Comparison of ENCODE assay signal across 15 mouse cellular contexts in genomic region chr11:69955618-69956017, GRCm38 (mm10). TPM values are rescaled to one million over a fixed set of nuclear protein-coding genes. Genes with fewer than 3 reads are reported as not detected.
"Had no signal": no experiment of that assay in that cellular context is flagged by ENCODE, and none has a peak within 500 bp of the region (broad histone marks: within the 10 kb centered on the region; RNA-seq: fewer than 3 reads in every experiment).

No protein-coding gene starts in this region.

RNA-seq across cellular contexts. Expression of gene Slc2a4, which starts 7.6 kb away (rescaled TPM):
- total RNA-seq: granulocyte monocyte progenitor cell, adult 5-6 weeks had no signal
- polyA plus RNA-seq: inflammation-experienced regulatory T-cells, adult 6 months had no signal

RNA-seq across cellular contexts. Expression of gene Cldn7, which starts 9.0 kb away (rescaled TPM):
- total RNA-seq: gastrocnemius, adult 18-20 months; granulocyte monocyte progenitor cell, adult 5-6 weeks; heart, postnatal 10 days; heart, postnatal 25 days; layer of hippocampus, adult 18-20 months; layer of hippocampus, adult 8-10 months; layer of hippocampus, postnatal 14 days; layer of hippocampus, postnatal 36 days; left cerebral cortex, adult 18-20 months; left cerebral cortex, adult 8-10 months; left cerebral cortex, postnatal 10 days; left cerebral cortex, postnatal 25 days; left cerebral cortex, postnatal 4 days had no signal

RNA-seq across cellular contexts. Expression of gene Ybx2, which starts 20.0 kb away (rescaled TPM):
- total RNA-seq: liver, adult 2 months had no signal
- polyA plus RNA-seq: inflammation-experienced regulatory T-cells, adult 6 months; liver, adult 2 months had no signal
